Mouse (Mus musculus): ENCODE results near the gene Gm3696.
"Not testable (repeated sequence)": the region's sequence is repeated elsewhere in the genome, so short reads cannot be mapped to it uniquely, and the experiment has no call there.

Gene Gm3696

DNA sequence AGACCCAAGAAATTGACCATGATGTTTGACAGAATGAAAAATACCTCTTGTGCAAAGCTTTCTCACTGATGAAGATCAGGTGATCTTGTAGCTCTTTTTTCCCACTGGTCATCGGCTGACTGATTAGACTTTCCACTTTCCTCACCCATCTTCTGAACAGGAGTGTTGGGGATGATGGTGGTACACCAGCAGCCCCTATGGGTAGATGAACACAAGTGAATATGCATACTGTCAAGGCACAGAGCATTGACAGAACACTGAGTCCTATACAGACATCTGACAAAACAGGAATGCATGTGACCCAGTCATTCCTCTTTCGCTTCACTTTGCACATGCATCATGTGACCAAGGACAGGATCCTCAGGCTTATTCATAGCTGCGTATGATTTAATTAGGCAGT, at the start of gene Gm3696:
Gene Gm3696 (minus strand): TSS at position 101 of the 400 bp plus-strand sequence.
- not testable (repeated sequence) for DNase-seq (ENCODE audit: low spot score in 2 of 2)

DNA sequence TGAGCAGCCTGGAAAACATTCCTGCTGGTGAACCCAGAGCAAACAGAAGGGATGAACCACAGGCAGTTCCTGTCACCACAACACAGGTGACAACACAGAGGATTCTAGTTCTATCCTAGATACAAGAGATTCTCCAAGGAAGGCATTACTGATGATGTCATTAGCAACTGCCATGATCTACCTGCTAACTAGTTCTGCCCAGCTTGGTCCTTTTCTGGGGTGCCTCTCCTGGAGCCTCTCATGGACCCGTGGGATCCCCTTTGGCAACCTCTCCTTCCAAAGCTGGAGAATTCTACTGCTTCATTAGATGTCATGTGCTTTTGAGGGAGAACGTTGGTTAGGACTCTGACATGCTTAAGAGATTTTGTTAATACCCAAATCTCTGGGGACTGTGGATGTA, 24.9 kb upstream of the Gm3696 start, which contains the start of gene Gm6676:
Gene Gm6676 (minus strand): TSS at position 101 of the 400 bp plus-strand sequence.
- DNase-seq (ENCODE audit: low spot score in 2 of 2), result not testable (repeated sequence)

DNA sequence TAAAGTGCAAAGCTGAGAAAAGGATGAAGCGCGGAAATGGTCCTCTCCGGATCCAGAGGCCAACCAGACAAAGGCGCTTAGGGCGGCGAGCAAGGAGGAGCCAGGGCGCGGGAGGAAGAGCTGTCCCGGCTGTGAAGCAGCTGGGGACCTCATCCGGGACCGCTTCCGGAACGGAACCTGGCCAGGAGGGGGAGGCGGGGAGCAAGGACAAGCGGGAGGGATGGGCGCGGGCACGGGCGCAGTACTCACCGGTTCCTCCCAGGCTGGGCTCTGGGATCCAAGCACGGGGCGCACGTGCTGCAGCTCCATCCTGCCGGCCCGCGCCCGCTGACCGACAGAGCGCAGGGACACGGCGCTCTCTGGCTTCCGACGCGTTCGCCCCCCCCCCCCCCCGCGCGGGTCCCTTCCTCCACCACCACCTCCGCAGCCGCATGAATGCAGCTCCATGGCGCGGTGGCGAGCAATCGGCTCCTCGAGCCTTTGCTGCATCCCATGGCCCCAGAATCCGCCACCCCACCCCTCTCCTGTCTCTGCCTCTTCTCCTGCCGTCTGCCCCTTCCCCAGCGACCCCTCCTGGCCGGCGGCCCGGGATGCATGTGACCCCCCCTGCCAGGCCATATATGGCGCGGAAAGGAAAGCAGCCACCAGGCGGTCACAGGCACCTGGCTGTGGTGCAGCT, 4.8 kb upstream of the Gm3696 start:
- peak; percentile 2 to 3 for DNase-seq (ENCODE audit: low spot score in 2 of 2)

- DNase-seq (ENCODE audit: low spot score in 2 of 2), result not testable (repeated sequence)
Measured at GRCm38 (mm10) chr14:7044870-7045269, 55.6 kb downstream of the Gm3696 start, which contains the start of gene Gm3685. Gm3685 (minus strand) TSS chr14:7044970.

All from frontal cortex, postnatal 14 days (tissue).